Mouse (Mus musculus): ENCODE results near the gene D630039A03Rik. TPM values are rescaled to one million over a fixed set of nuclear protein-coding genes. Genes with fewer than 3 reads are reported as not detected.

D630039A03Rik gene
- total RNA-seq, 1 experiment = 0.27 TPM

DNA sequence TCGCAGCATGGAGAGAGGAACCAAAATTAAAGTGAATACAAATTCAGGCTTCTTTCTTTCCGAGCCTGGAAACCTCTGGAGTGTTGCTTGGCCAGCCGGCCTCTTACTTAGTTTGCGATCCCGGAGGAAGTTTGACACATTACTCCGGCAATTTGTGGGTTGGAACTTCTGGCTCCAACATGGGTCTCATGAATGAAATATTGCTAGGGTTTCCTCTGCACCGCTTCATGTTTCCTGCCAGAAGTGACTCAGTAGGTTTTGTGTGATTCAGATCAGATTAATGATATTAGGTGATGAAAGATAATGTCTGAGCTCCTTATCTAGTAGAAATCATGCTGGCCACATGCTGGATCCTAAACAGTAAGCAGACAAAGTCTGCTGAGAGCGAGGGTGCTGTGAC, 54.2 kb downstream of the D630039A03Rik start:
- DNase-seq (ENCODE audit: low read depth, low spot score) = no peak
- Histone ChIP-seq H3K36me3 (ENCODE audit: control insufficient read depth, insufficient read depth, low read length, poor library complexity, severe bottlenecking) (peaks cover under 1% of the 10 kb centered on the region; the same call in 1 of the 2 replicates), H3K4me3 (ENCODE audit: insufficient read depth in 1 of 2, low read depth in 1 of 2, low read length in 2 of 2, poor library complexity in 1 of 2, severe bottlenecking in 1 of 2) (no peak overlapping the region), H3K9ac (ENCODE audit: insufficient read depth, low read depth, low read length, poor library complexity, severe bottlenecking) (no peak overlapping the region), H3K27ac (ENCODE audit: insufficient read depth, low read depth, low read length, poor library complexity, severe bottlenecking) (no peak overlapping the region), H3K9me3 (ENCODE audit: control insufficient read depth, insufficient read depth, low read depth, low read length) (no peaks in the 10 kb centered on the region), H3K4me1 (ENCODE audit: control insufficient read depth in 2 of 2, insufficient read depth in 2 of 2, low read length in 2 of 2, poor library complexity in 1 of 2) (no peaks in the 10 kb centered on the region)
- in situ Hi-C loops (cut with MboI; ENCODE audit: low sequenced_read_pairs in 2 of 2, unreplicated experiment in 2 of 2) = no loop called here
- TF ChIP-seq ZNF384 (IDR thresholded peaks at IDR 0.05; ENCODE audit: low read depth, low read length) = no peak
- TF ChIP-seq ZC3H11A (IDR thresholded peaks at IDR 0.05; ENCODE audit: borderline replicate concordance, low read depth, low read length) = no peak
- TF ChIP-seq MAFK (IDR thresholded peaks at IDR 0.05; ENCODE audit: insufficient read depth, low read depth, low read length) = no peak
- TF ChIP-seq HCFC1 (IDR thresholded peaks at IDR 0.05; ENCODE audit: borderline replicate concordance, insufficient read depth, low read length) = no peak
- no peak for TF ChIP-seq CHD2 (IDR thresholded peaks at IDR 0.05; ENCODE audit: low read depth, low read length)

DNA sequence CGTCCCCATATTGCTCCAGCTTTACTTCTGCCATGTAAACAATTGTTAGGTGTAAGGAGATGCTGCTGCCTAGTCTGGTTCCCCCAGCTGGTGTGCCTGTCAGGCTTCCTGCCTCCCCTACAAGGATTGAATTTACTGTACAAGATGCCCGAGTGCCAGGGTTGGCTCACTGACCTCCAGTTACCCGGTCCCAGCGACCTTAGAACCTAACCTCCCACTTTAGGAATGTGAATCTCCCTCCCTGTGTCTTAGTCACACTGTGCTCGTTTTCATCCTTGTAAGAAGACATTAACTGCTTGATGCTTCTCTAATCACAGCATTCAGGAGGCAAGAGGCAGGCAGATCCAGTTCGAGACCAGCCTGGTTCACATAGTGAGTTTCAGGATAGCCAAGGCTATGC, 54.9 kb downstream of the D630039A03Rik start:
- no peaks in the 10 kb centered on the region for H3K4me1 ChIP-seq (ENCODE audit: control insufficient read depth in 2 of 2, insufficient read depth in 2 of 2, low read length in 2 of 2, poor library complexity in 1 of 2)
- H3K9ac ChIP-seq (ENCODE audit: insufficient read depth, low read depth, low read length, poor library complexity, severe bottlenecking) = no peak overlapping the region
- no peak overlapping the region for H3K27ac ChIP-seq (ENCODE audit: insufficient read depth, low read depth, low read length, poor library complexity, severe bottlenecking)
- H3K36me3 ChIP-seq (ENCODE audit: control insufficient read depth, insufficient read depth, low read length, poor library complexity, severe bottlenecking) = peaks cover 8% of the 10 kb centered on the region
- no peak for DNase-seq (ENCODE audit: low read depth, low spot score)
- TF ChIP-seq ZNF384 (IDR thresholded peaks at IDR 0.05; ENCODE audit: low read depth, low read length) = no peak
- no peak for TF ChIP-seq CHD2 (IDR thresholded peaks at IDR 0.05; ENCODE audit: low read depth, low read length)
- TF ChIP-seq MAFK (IDR thresholded peaks at IDR 0.05; ENCODE audit: insufficient read depth, low read depth, low read length) = no peak
- TF ChIP-seq ZC3H11A (IDR thresholded peaks at IDR 0.05; ENCODE audit: borderline replicate concordance, low read depth, low read length) = no peak
- TF ChIP-seq HCFC1 (IDR thresholded peaks at IDR 0.05; ENCODE audit: borderline replicate concordance, insufficient read depth, low read length) = no peak
- no peak overlapping the region for H3K4me3 ChIP-seq (ENCODE audit: insufficient read depth in 1 of 2, low read depth in 1 of 2, low read length in 2 of 2, poor library complexity in 1 of 2, severe bottlenecking in 1 of 2)
- H3K9me3 ChIP-seq (ENCODE audit: control insufficient read depth, insufficient read depth, low read depth, low read length) = no peaks in the 10 kb centered on the region
- in situ Hi-C loops (cut with MboI; ENCODE audit: low sequenced_read_pairs in 2 of 2, unreplicated experiment in 2 of 2) = no loop called here

DNA sequence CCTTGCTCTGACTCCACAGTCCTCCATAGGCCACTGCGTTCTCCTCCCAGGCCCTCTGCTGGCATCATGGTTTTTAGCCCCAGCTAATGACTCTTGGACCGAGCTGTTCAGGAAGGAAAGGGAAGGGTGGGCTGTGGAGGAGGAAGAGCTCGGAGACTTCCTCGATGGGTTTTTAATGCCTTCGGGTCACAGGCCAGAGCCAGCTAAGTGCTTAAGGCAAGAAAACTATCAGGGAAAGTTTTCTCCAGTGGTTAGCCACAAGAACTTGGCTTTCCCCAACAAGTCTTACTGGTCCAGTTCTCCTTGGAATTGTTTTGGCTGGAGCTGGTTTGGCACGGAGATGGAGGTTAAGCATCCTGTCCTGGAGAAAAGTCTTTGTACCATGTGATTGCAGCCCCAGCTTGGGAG, 55.9 kb downstream of the D630039A03Rik start:
- peaks cover 17% of the 10 kb centered on the region for H3K36me3 ChIP-seq (ENCODE audit: control insufficient read depth, insufficient read depth, low read length, poor library complexity, severe bottlenecking)
- H3K4me3 ChIP-seq (ENCODE audit: insufficient read depth in 1 of 2, low read depth in 1 of 2, low read length in 2 of 2, poor library complexity in 1 of 2, severe bottlenecking in 1 of 2) = no peak overlapping the region
- in situ Hi-C loops (cut with MboI; ENCODE audit: low sequenced_read_pairs in 2 of 2, unreplicated experiment in 2 of 2) = no loop called here
- H3K4me1 ChIP-seq (ENCODE audit: control insufficient read depth in 2 of 2, insufficient read depth in 2 of 2, low read length in 2 of 2, poor library complexity in 1 of 2) = no peaks in the 10 kb centered on the region
- no peak for DNase-seq (ENCODE audit: low read depth, low spot score)
- no peaks in the 10 kb centered on the region for H3K9me3 ChIP-seq (ENCODE audit: control insufficient read depth, insufficient read depth, low read depth, low read length)
- no peak overlapping the region for H3K27ac ChIP-seq (ENCODE audit: insufficient read depth, low read depth, low read length, poor library complexity, severe bottlenecking)
- TF ChIP-seq MAFK (IDR thresholded peaks at IDR 0.05; ENCODE audit: insufficient read depth, low read depth, low read length) = no peak
- no peak for TF ChIP-seq ZNF384 (IDR thresholded peaks at IDR 0.05; ENCODE audit: low read depth, low read length)
- no peak for TF ChIP-seq HCFC1 (IDR thresholded peaks at IDR 0.05; ENCODE audit: borderline replicate concordance, insufficient read depth, low read length)
- TF ChIP-seq CHD2 (IDR thresholded peaks at IDR 0.05; ENCODE audit: low read depth, low read length) = no peak
- TF ChIP-seq ZC3H11A (IDR thresholded peaks at IDR 0.05; ENCODE audit: borderline replicate concordance, low read depth, low read length) = no peak
- no peak overlapping the region for H3K9ac ChIP-seq (ENCODE audit: insufficient read depth, low read depth, low read length, poor library complexity, severe bottlenecking)

Other genes starting within 250 kb of the D630039A03Rik start
- 29.0 and 35.7 TPM in 2 replicates for gene Akap2, start 198.6 kb downstream of the D630039A03Rik start, total RNA-seq (2012; rRNA removed)
- gene Txn1, start 40.1 kb upstream of the D630039A03Rik start, total RNA-seq (2012; rRNA removed) = 269 and 401 TPM in 2 replicates
- not detected in 2 replicates for gene Txndc8, start 92.8 kb upstream of the D630039A03Rik start, total RNA-seq (2012; rRNA removed)